Mouse (Mus musculus) neural tube, embryonic 12.5 days (tissue): ENCODE results near the gene Ivl. TPM values are rescaled to one million over a fixed set of nuclear protein-coding genes. Genes with fewer than 3 reads are reported as not detected.

Source experiments
- ATAC-seq: fragments of 200-750 bp; cut with Nextera tagmentation; 2 replicates; pipeline ENCODE4 v1.8.0; 2017; ENCODE audit warnings: low read depth, mild to moderate bottlenecking, moderate TSS enrichment, moderate library complexity; ENCODE audit not compliant: low FRiP score
- H3K27ac ChIP-seq: fragments of 300-500 bp; sonication (generic); 2 replicates; pipeline ENCODE4 v1.5.1; 2016
- H3K27me3 ChIP-seq: fragments of 300-500 bp; sonication (generic); replicated peaks from 2 replicates; pipeline ENCODE4 v1.6.1; 2016; ENCODE audit warnings: mild to moderate bottlenecking
- H3K36me3 ChIP-seq: fragments of 300-500 bp; sonication (generic); 2 replicates; pipeline ENCODE4 v1.6.1; 2016; ENCODE audit warnings: mild to moderate bottlenecking
- H3K4me1 ChIP-seq: fragments of 300-500 bp; sonication (generic); 2 replicates; pipeline ENCODE4 v1.6.1; 2016
- H3K4me2 ChIP-seq: fragments of 300-500 bp; sonication (generic); replicated peaks from 2 replicates; pipeline ENCODE4 v1.6.1; 2016; ENCODE audit warnings: mild to moderate bottlenecking
- H3K4me3 ChIP-seq: fragments of 300-500 bp; sonication (generic); 2 replicates; pipeline ENCODE4 v1.5.1; 2016
- H3K9ac ChIP-seq: fragments of 300-500 bp; sonication (generic); 2 replicates; pipeline ENCODE4 v1.6.1; 2016; ENCODE audit warnings: mild to moderate bottlenecking
- H3K9me3 ChIP-seq: fragments of 300-500 bp; sonication (generic); 2 replicates; pipeline ENCODE4 v1.6.1; 2016; ENCODE audit warnings: mild to moderate bottlenecking
- WGBS: fragments of 180-500 bp; shearing (Covaris S2); methylation state at CpG from one replicate; pipeline ENCODE4 v1.1.7; 2016; 5-methylcytosine and 5-hydroxymethylcytosine counted together
- polyA plus RNA-seq: library from polyadenylated mRNA; unstranded; fragments of >200 nt; fragmentation: Nextera tagmentation; extraction: Ambion mirVana; gene quantifications from 2 replicates; pipeline ENCODE4 v1.2.1, GENCODE M21; 2016

The Ivl gene
- polyA plus RNA-seq, 1 experiment from 2014 or later: 0.13 TPM

GRCm38 (mm10) chr3:92578652-92579413 lies 5.3 kb upstream of the Ivl start:
- H3K27ac ChIP-seq: no peak overlapping the region
- WGBS: 76% methylated on average over 4 of the region's 4 CpGs
- no peak overlapping the region for H3K9ac ChIP-seq
- no peaks in the 10 kb centered on the region for H3K27me3 ChIP-seq
- H3K36me3 ChIP-seq: no peaks in the 10 kb centered on the region
- no peak overlapping the region for H3K4me3 ChIP-seq
- no peaks in the 10 kb centered on the region for H3K4me1 ChIP-seq
- no peak for ATAC-seq
- H3K9me3 ChIP-seq: no peaks in the 10 kb centered on the region
- H3K4me2 ChIP-seq: no peak overlapping the region

GRCm38 (mm10) chr3:92572514-92573155 lies 900 bp downstream of the Ivl start:
- Histone ChIP-seq H3K9me3 (no peaks in the 10 kb centered on the region), H3K4me2 (no peak overlapping the region), H3K4me1 (no peaks in the 10 kb centered on the region), H3K27me3 (no peaks in the 10 kb centered on the region), H3K4me3 (no peak overlapping the region), H3K27ac (no peak overlapping the region), H3K36me3 (no peaks in the 10 kb centered on the region), H3K9ac (no peak overlapping the region)
- 35% methylated on average over 2 of the region's 2 CpGs for WGBS
- no peak for ATAC-seq

- no peak overlapping the region for H3K4me2 ChIP-seq
- no peak overlapping the region for H3K9ac ChIP-seq
- no peaks in the 10 kb centered on the region for H3K4me1 ChIP-seq
- H3K9me3 ChIP-seq: no peaks in the 10 kb centered on the region
- no peaks in the 10 kb centered on the region for H3K36me3 ChIP-seq
- H3K27me3 ChIP-seq: no peaks in the 10 kb centered on the region
- no peak overlapping the region for H3K4me3 ChIP-seq
- WGBS: 92% methylated on average over 2 of the region's 2 CpGs
- ATAC-seq: no peak
- H3K27ac ChIP-seq: no peak overlapping the region
Measured at GRCm38 (mm10) chr3:92568752-92569151, 4.8 kb downstream of the Ivl start.

- Histone ChIP-seq H3K9ac (no peak overlapping the region), H3K27ac (no peak overlapping the region), H3K4me3 (no peak overlapping the region), H3K9me3 (no peaks in the 10 kb centered on the region), H3K4me1 (no peaks in the 10 kb centered on the region), H3K27me3 (no peaks in the 10 kb centered on the region), H3K36me3 (no peaks in the 10 kb centered on the region), H3K4me2 (no peak overlapping the region)
- no peak for ATAC-seq
Measured at GRCm38 (mm10) chr3:92565418-92565817, 8.1 kb downstream of the Ivl start.

GRCm38 (mm10) chr3:92534411-92534810 lies 39.1 kb downstream of the Ivl start, which contains the start of gene 2310046K23Rik:
Gene 2310046K23Rik, minus strand, starts transcription at chr3:92534511.
- H3K36me3 ChIP-seq: no peaks in the 10 kb centered on the region
- no peak within 1 kb of the TSS for H3K4me3 ChIP-seq
- H3K9ac ChIP-seq: no peak within 1 kb of the TSS
- no peak within 1 kb of the TSS for H3K4me2 ChIP-seq
- H3K27me3 ChIP-seq: no peaks in the 10 kb centered on the region
- WGBS: 85% methylated on average over 3 of the region's 3 CpGs
- H3K9me3 ChIP-seq: no peaks in the 10 kb centered on the region
- no peak within 1 kb of the TSS for H3K27ac ChIP-seq
- no peaks in the 10 kb centered on the region for H3K4me1 ChIP-seq
- ATAC-seq: no peak

Other genes with a start within 250 kb of the Ivl start
- not detected in 2 replicates for gene Sprr2d, start 234.6 kb downstream of the Ivl start, polyA plus RNA-seq
- gene Sprr2e, start 221.6 kb downstream of the Ivl start, polyA plus RNA-seq: not detected in 2 replicates
- not detected in 2 replicates for gene Sprr2f, start 208.5 kb downstream of the Ivl start, polyA plus RNA-seq
- gene Sprr2h, start 188.1 kb downstream of the Ivl start, polyA plus RNA-seq: not detected in 2 replicates
- not detected in 2 replicates for gene Sprr2i, start 165.7 kb downstream of the Ivl start, polyA plus RNA-seq
- gene Sprr2j-ps, start 155.7 kb downstream of the Ivl start, polyA plus RNA-seq: not detected in 2 replicates
- gene Gm9774, start 144.3 kb downstream of the Ivl start, polyA plus RNA-seq: 7.4 and 8.9 TPM in 2 replicates
- not detected in 2 replicates for gene Sprr2k, start 141.2 kb downstream of the Ivl start, polyA plus RNA-seq
- gene Sprr1b, start 134.9 kb downstream of the Ivl start, polyA plus RNA-seq: not detected in 2 replicates
- not detected in 2 replicates for gene Sprr3, start 115.0 kb downstream of the Ivl start, polyA plus RNA-seq
- gene Sprr1a, start 87.8 kb downstream of the Ivl start, polyA plus RNA-seq: not detected in 2 replicates
- not detected in 2 replicates for gene Sprr4, start 73.2 kb downstream of the Ivl start, polyA plus RNA-seq
- gene 2310046K23Rik, start 39.2 kb downstream of the Ivl start, polyA plus RNA-seq: not detected in 2 replicates
- not detected in 2 replicates for gene Smcp, start 15.3 kb upstream of the Ivl start, polyA plus RNA-seq
- gene 2210017I01Rik, start 33.8 kb upstream of the Ivl start, polyA plus RNA-seq: not detected in 2 replicates
- gene Lce6a, start 47.9 kb upstream of the Ivl start, polyA plus RNA-seq: not detected in 2 replicates
- not detected in 2 replicates for gene Lce1a1, start 74.6 kb upstream of the Ivl start, polyA plus RNA-seq
- not detected in 2 replicates for gene Lce1b, start 83.2 kb upstream of the Ivl start, polyA plus RNA-seq
- not detected in 2 replicates for gene Lce1a2, start 96.6 kb upstream of the Ivl start, polyA plus RNA-seq
- not detected in 2 replicates for gene Lce1c, start 105.5 kb upstream of the Ivl start, polyA plus RNA-seq
- not detected in 2 replicates for gene Lce1d, start 113.5 kb upstream of the Ivl start, polyA plus RNA-seq
- not detected in 2 replicates for gene Lce1e, start 135.3 kb upstream of the Ivl start, polyA plus RNA-seq
- not detected in 2 replicates for gene Lce1f, start 146.6 kb upstream of the Ivl start, polyA plus RNA-seq
- gene Gm38119, start 165.4 kb upstream of the Ivl start, polyA plus RNA-seq: not detected in 2 replicates
- gene Lce1g, start 178.6 kb upstream of the Ivl start, polyA plus RNA-seq: not detected in 2 replicates
- gene Lce1h, start 191.3 kb upstream of the Ivl start, polyA plus RNA-seq: not detected in 2 replicates
- gene Lce1i, start 205.2 kb upstream of the Ivl start, polyA plus RNA-seq: not detected in 2 replicates
- not detected in 2 replicates for gene Lce1j, start 216.8 kb upstream of the Ivl start, polyA plus RNA-seq
- not detected in 2 replicates for gene Lce1k, start 234.2 kb upstream of the Ivl start, polyA plus RNA-seq